Mouse (Mus musculus) frontal cortex, postnatal 36 days (tissue): ENCODE data around the gene Nrxn2.
A peak's percentile ranks its signal among the peaks of the same experiment; 100 is the strongest.

Source experiments
- DNase-seq, 2 experiments: peaks; one replicate each; pipeline ENCODE4 v3.0.0; 2022; ENCODE audit warnings: low spot score in 2 of 2

The Nrxn2 gene

GRCm38 (mm10) chr19:6494504-6495170 is 76.1 kb downstream of the Nrxn2 start:
- no peak for DNase-seq

GRCm38 (mm10) chr19:6495714-6496113 is 77.2 kb downstream of the Nrxn2 start:
- no peak for DNase-seq

GRCm38 (mm10) chr19:6496462-6497149 is 78.1 kb downstream of the Nrxn2 start:
- DNase-seq = no peak

GRCm38 (mm10) chr19:6497150-6497801 is 78.7 kb downstream of the Nrxn2 start:
- peak in 1 of 2 experiments; percentile 70 for DNase-seq

- no peak for DNase-seq
These were observed 79.3 kb downstream of the Nrxn2 start for GRCm38 (mm10) chr19:6497803-6498202.

- no peak for DNase-seq
These were observed 80.0 kb downstream of the Nrxn2 start for GRCm38 (mm10) chr19:6498350-6499131.

GRCm38 (mm10) chr19:6499860-6500635 is 81.5 kb downstream of the Nrxn2 start:
- no peak for DNase-seq

- no peak for DNase-seq
These were observed 82.1 kb downstream of the Nrxn2 start for GRCm38 (mm10) chr19:6500636-6501025.

GRCm38 (mm10) chr19:6502035-6502541 is 83.6 kb downstream of the Nrxn2 start:
- peak; percentile 80 to 84 for DNase-seq

- DNase-seq = peak in 1 of 2 experiments; percentile 71
These were observed 84.2 kb downstream of the Nrxn2 start for GRCm38 (mm10) chr19:6502543-6503319.

GRCm38 (mm10) chr19:6503926-6504655 is 85.6 kb downstream of the Nrxn2 start:
- peak; percentile 74 to 75 for DNase-seq

- no peak for DNase-seq
These were observed 86.1 kb downstream of the Nrxn2 start for GRCm38 (mm10) chr19:6504656-6505045.

- DNase-seq = peak in 1 of 2 experiments; percentile 82
These were observed 88.9 kb downstream of the Nrxn2 start for GRCm38 (mm10) chr19:6507393-6507792.

- no peak for DNase-seq
These were observed 91.3 kb downstream of the Nrxn2 start for GRCm38 (mm10) chr19:6509881-6510280.

GRCm38 (mm10) chr19:6510546-6510945 is 92.0 kb downstream of the Nrxn2 start:
- DNase-seq = no peak

- DNase-seq = no peak
These were observed 95.0 kb downstream of the Nrxn2 start for GRCm38 (mm10) chr19:6513389-6514139.

GRCm38 (mm10) chr19:6514940-6515339 is 96.4 kb downstream of the Nrxn2 start:
- DNase-seq = no peak

GRCm38 (mm10) chr19:6515448-6515847 is 96.9 kb downstream of the Nrxn2 start:
- no peak for DNase-seq

- no peak for DNase-seq
These were observed 97.6 kb downstream of the Nrxn2 start for GRCm38 (mm10) chr19:6516153-6516552.
